Mouse (Mus musculus) forebrain, embryonic 13.5 days (tissue): ENCODE results near the gene Miga1. TPM values are rescaled to one million over a fixed set of nuclear protein-coding genes. Genes with fewer than 3 reads are reported as not detected.
"Not testable (repeated sequence)": the region's sequence is repeated elsewhere in the genome, so short reads cannot be mapped to it uniquely, and the experiment has no call there.

Source experiments
- ATAC-seq: fragments of 200-750 bp; cut with Nextera tagmentation; 2 replicates; pipeline ENCODE4 v1.8.0; 2017
- H3K27ac ChIP-seq: fragments of 300-500 bp; sonication (generic); 2 replicates; pipeline ENCODE4 v1.5.1; 2015; ENCODE audit warnings: inconsistent platforms, mild to moderate bottlenecking, moderate library complexity
- H3K27me3 ChIP-seq: fragments of 300-500 bp; sonication (generic); 2 replicates; pipeline ENCODE4 v1.6.1; 2015; ENCODE audit warnings: mild to moderate bottlenecking, inconsistent platforms
- H3K36me3 ChIP-seq: fragments of 300-500 bp; sonication (generic); 2 replicates; pipeline ENCODE4 v1.6.1; 2015; ENCODE audit warnings: mild to moderate bottlenecking, inconsistent platforms; ENCODE audit not compliant: poor library complexity, severe bottlenecking
- H3K4me1 ChIP-seq: fragments of 300-500 bp; sonication (generic); 2 replicates; pipeline ENCODE4 v1.6.1; 2015; ENCODE audit warnings: inconsistent platforms
- H3K4me2 ChIP-seq: fragments of 300-500 bp; sonication (generic); 2 replicates; pipeline ENCODE4 v1.6.1; 2015; ENCODE audit warnings: inconsistent platforms, mild to moderate bottlenecking, moderate library complexity
- H3K4me3 ChIP-seq: fragments of 300-500 bp; sonication (generic); 2 replicates; pipeline ENCODE4 v1.5.1; 2015; ENCODE audit warnings: mild to moderate bottlenecking, inconsistent platforms
- H3K9ac ChIP-seq: fragments of 300-500 bp; sonication (generic); 2 replicates; pipeline ENCODE4 v1.6.1; 2015; ENCODE audit warnings: mild to moderate bottlenecking, inconsistent platforms
- H3K9me3 ChIP-seq: fragments of 300-500 bp; sonication (generic); replicated peaks from 2 replicates; pipeline ENCODE4 v1.6.1; 2016; ENCODE audit warnings: inconsistent platforms
- WGBS: fragments of 180-500 bp; shearing (Covaris S2); methylation state at CpG from one replicate; pipeline ENCODE4 v1.1.7; 2015; 5-methylcytosine and 5-hydroxymethylcytosine counted together
- polyA plus RNA-seq: library from polyadenylated mRNA; unstranded; fragments of >200 nt; fragmentation: Nextera tagmentation; extraction: Ambion mirVana; gene quantifications from 2 replicates; pipeline ENCODE4 v1.2.1, GENCODE M21; 2015

The Miga1 gene
- polyA plus RNA-seq, 1 experiment from 2014 or later, result 22.1 TPM

DNA sequence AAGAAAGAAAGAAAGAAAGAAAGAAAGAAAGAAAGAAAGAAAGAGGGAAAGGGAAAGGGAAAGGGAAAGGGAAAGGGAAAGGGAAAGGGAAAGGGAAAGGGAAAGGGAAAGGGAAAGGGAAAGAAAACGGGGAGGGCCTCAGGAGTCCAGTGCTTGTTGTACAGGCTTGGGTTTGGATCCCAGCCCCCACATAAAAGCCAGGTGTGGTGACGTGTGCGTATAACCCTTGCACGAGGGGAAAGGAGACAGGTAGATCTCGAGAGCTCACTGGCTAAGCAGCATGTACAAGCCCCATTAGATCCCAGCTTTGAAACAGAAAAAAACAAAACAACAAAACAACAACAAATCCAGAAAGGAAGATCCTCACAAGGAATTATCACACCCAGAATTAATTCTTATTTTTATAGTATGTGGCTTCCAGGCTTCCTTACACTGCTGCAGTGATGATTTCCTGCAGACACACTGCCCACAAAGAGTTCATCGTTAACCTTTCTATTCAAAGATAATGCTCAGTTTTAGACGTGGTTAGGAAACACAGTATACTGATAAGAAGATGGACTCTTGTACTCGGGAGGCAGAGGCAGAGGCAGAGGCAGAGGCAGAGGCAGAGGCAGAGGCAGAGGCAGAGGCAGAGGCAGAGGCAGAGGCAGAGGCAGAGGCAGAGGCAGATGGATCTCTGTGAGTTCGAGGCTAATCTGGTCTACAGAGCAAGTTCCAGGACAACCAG lies 23.6 kb downstream of the Miga1 start:
- not testable (repeated sequence) for H3K4me2 ChIP-seq, H3K9me3 ChIP-seq, H3K27ac ChIP-seq, H3K4me3 ChIP-seq, ATAC-seq, H3K4me1 ChIP-seq, H3K27me3 ChIP-seq, H3K9ac ChIP-seq
- H3K36me3 ChIP-seq, result peaks cover 33% of the 10 kb centered on the region
- 87% methylated on average over 9 of the region's 9 CpGs for WGBS

DNA sequence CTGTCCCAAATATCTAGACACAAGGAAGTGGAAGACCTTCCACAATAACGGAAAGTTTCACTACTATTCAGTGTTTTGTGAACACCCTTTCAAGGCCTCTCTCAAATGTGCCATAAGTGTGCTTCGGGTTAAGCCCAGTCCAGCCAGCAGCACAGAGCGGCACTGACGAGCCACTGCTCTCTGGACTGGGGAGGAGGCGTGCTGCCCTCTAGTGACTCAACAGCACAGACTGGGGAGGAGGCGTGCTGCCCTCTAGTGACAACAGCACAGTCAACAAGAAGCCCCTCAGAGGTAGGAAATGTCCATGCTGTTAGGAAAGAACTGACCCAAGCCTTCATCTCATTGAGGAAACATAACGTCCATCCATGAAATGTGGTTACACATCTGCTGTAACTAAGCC lies 24.6 kb downstream of the Miga1 start:
- no peak overlapping the region for H3K27ac ChIP-seq
- no peaks in the 10 kb centered on the region for H3K4me1 ChIP-seq
- H3K9me3 ChIP-seq, result no peaks in the 10 kb centered on the region
- 16% methylated on average over 7 of the region's 7 CpGs for WGBS
- H3K4me2 ChIP-seq, result no peak overlapping the region
- H3K36me3 ChIP-seq, result peaks cover 28% of the 10 kb centered on the region
- no peaks in the 10 kb centered on the region for H3K27me3 ChIP-seq
- ATAC-seq, result peak; percentile 85
- no peak overlapping the region for H3K9ac ChIP-seq
- H3K4me3 ChIP-seq, result no peak overlapping the region

DNA sequence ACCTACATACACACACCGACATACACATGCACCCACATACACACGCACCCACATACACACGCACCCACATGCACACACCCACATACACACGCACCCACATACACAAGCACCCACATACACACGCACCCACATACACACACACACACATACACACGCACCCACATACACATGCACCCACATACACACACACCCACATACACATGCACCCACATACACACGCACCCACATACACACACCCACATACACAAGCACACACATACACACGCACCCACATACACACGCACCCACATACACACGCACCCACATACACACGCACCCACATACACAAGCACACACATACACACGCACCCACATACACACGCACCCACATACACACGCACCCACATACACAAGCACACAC lies 25.5 kb downstream of the Miga1 start:
- peaks cover 31% of the 10 kb centered on the region for H3K36me3 ChIP-seq
- H3K27me3 ChIP-seq, H3K4me2 ChIP-seq, H3K9ac ChIP-seq, ATAC-seq, H3K9me3 ChIP-seq, H3K4me3 ChIP-seq, H3K4me1 ChIP-seq, H3K27ac ChIP-seq: not testable (repeated sequence)
- 74% methylated on average over 14 of the region's 14 CpGs for whole genome bisulfite sequencing

DNA sequence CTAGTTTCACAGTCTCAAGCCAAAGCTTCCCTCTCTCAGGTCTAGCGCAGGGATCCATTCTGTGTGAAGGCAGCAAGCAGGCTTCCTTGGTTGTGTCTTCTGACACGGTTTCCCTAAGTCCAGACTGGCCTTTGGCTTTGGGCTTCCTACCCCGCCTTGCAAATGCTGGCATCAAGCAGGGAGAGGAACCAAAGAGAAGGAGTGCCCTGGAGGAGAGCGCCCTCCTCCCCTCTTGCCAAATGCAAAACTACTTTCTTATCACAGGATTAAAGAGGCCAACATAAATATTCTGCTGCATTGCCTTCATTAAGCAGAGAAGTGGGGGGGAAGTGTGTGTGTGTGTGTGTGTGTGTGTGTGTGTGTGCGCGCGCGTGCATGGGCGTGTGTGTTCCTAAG lies 31.0 kb downstream of the Miga1 start:
- Histone ChIP-seq H3K27me3 (no peaks in the 10 kb centered on the region), H3K9me3 (no peaks in the 10 kb centered on the region), H3K4me1 (no peaks in the 10 kb centered on the region), H3K4me3 (no peak overlapping the region), H3K36me3 (peaks cover 52% of the 10 kb centered on the region), H3K9ac (no peak overlapping the region), H3K27ac (no peak overlapping the region), H3K4me2 (no peak overlapping the region)
- ATAC-seq, result no peak
- WGBS, result 92% methylated on average over 9 of the region's 9 CpGs

- WGBS, result 73% methylated on average over 10 of the region's 10 CpGs
- H3K27me3 ChIP-seq, result no peaks in the 10 kb centered on the region
- no peak for ATAC-seq
Observed at GRCm38 (mm10) chr3:152308485-152309249, 31.5 kb downstream of the Miga1 start.

GRCm38 (mm10) chr3:152305971-152306370 lies 34.2 kb downstream of the Miga1 start:
- H3K27ac ChIP-seq, result no peak overlapping the region
- peaks cover 48% of the 10 kb centered on the region for H3K36me3 ChIP-seq
- H3K4me2 ChIP-seq, result no peak overlapping the region
- no peak for ATAC-seq
- no peaks in the 10 kb centered on the region for H3K4me1 ChIP-seq
- H3K4me3 ChIP-seq, result no peak overlapping the region
- no peaks in the 10 kb centered on the region for H3K27me3 ChIP-seq
- H3K9me3 ChIP-seq, result no peaks in the 10 kb centered on the region
- no peak overlapping the region for H3K9ac ChIP-seq
- whole genome bisulfite sequencing, result 91% methylated on average over 4 of the region's 4 CpGs

More at GRCm38 (mm10) chr3:152308485-152309249, 31.5 kb downstream of the Miga1 start:
- no peak overlapping the region for H3K4me2 ChIP-seq
- H3K4me3 ChIP-seq, result no peak overlapping the region
- H3K9me3 ChIP-seq, result no peaks in the 10 kb centered on the region
- no peak overlapping the region for H3K27ac ChIP-seq
- no peaks in the 10 kb centered on the region for H3K4me1 ChIP-seq
- no peak overlapping the region for H3K9ac ChIP-seq
- peaks cover 52% of the 10 kb centered on the region for H3K36me3 ChIP-seq

GRCm38 (mm10) chr3:152305080-152305479 lies 35.1 kb downstream of the Miga1 start:
- ATAC-seq, result no peak
- WGBS, result 93% methylated on average over 8 of the region's 8 CpGs
- peaks cover 51% of the 10 kb centered on the region for H3K36me3 ChIP-seq
- no peaks in the 10 kb centered on the region for H3K4me1 ChIP-seq
- no peaks in the 10 kb centered on the region for H3K27me3 ChIP-seq
- no peaks in the 10 kb centered on the region for H3K9me3 ChIP-seq
- no peak overlapping the region for H3K27ac ChIP-seq
- no peak overlapping the region for H3K9ac ChIP-seq
- no peak overlapping the region for H3K4me2 ChIP-seq
- no peak overlapping the region for H3K4me3 ChIP-seq

DNA sequence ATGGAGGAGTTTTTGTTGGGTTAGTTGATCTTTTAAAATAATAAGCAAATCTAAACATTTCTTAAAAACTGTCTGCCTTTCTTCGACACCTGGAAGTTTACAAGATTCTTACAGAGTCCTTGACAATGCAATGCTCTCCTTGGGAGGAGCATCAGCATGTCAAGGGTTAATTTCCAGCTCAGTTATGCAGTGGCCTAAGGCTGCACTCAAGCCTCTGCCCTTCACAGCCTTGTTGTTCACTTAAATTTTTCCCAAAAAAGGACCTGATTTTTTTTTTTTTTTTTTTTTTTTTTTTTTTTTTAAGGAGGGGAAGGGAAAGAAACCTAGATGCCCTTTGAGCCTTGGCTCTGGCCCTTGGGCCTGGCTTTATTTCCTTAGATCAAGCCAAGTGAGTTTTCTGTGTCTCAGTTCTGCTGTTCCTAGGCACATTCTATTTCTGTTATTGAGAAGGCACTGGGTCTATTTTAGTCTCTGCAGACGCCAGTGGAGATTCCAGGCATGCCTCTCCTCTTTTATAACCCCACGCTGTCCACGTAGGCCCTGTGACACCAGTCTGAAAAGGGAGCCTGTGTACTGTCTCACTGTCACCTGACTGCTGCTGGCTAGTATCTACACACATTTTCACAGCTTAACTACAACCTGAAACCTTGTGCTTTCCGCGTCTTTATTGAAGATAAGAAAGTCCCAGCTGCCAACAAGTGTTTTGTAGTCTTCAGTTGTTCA lies 36.0 kb downstream of the Miga1 start:
- 77% methylated on average over 6 of the region's 6 CpGs for WGBS
- H3K36me3 ChIP-seq, result peaks cover 56% of the 10 kb centered on the region

GRCm38 (mm10) chr3:152302991-152303390 lies 37.2 kb downstream of the Miga1 start:
- Histone ChIP-seq H3K4me1 (no peaks in the 10 kb centered on the region), H3K4me3 (no peak overlapping the region), H3K9me3 (no peaks in the 10 kb centered on the region), H3K36me3 (peaks cover 56% of the 10 kb centered on the region), H3K27ac (no peak overlapping the region), H3K9ac (no peak overlapping the region), H3K4me2 (no peak overlapping the region), H3K27me3 (no peaks in the 10 kb centered on the region)
- no peak for ATAC-seq
- WGBS, result 71% methylated on average over 9 of the region's 9 CpGs

More for the DNA sequence above, 36.0 kb downstream of the Miga1 start:
- Histone ChIP-seq H3K4me1 (no peaks in the 10 kb centered on the region), H3K9ac (no peak overlapping the region), H3K27ac (no peak overlapping the region), H3K27me3 (no peaks in the 10 kb centered on the region), H3K4me2 (no peak overlapping the region), H3K9me3 (no peaks in the 10 kb centered on the region), H3K4me3 (no peak overlapping the region)
- no peak for ATAC-seq

DNA sequence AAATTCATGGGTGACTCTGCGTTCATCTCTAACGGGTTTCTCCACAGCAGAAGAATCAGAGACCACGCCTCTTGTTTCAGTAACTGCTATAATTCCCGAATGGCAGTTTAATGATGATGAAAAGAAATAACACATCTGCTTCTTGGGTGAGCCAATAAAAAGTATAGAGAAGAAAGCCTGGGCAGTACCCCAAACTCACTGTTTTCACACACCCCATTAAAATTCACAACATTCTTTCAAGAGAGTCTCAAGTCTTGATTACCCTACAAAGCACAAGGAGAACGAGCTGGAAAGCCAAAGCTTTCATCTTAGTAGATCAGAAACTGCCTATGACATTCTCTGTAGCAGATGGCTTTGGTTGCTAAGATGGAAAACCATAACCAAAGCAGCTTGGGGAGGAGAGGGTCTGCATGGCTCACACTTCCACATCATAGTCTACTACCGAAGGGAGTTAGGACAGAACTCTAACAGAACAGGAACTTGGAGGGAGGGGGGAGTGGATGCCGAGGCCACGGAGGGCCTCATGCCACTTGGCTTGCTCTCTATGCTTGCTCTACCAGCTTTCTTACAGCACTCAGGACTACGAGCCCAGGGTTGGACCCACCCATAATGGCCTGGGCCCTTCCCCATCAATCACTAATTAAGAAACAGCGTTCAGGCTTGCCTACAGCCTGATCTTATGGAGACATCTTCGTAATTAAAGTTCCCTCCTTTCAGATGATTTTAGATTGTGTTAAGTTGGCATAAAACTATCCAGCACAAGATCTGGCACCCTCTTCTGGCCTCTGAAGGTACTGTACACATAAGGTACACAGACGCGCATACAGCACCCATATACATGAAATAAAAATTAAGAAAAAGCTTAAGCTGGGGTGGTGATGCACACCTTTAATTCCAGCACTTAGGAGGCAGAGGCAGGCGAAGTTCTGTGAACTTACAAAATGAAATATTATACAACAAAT lies 39.5 kb downstream of the Miga1 start:
- Histone ChIP-seq H3K36me3 (peaks cover 59% of the 10 kb centered on the region), H3K4me2 (no peak overlapping the region), H3K4me3 (no peak overlapping the region), H3K4me1 (no peaks in the 10 kb centered on the region), H3K9ac (no peak overlapping the region), H3K9me3 (no peaks in the 10 kb centered on the region), H3K27me3 (no peaks in the 10 kb centered on the region), H3K27ac (no peak overlapping the region)
- WGBS, result 90% methylated on average over 14 of the region's 14 CpGs
- no peak for ATAC-seq

GRCm38 (mm10) chr3:152295896-152296295 lies 44.3 kb downstream of the Miga1 start:
- Histone ChIP-seq H3K4me2 (no peak overlapping the region), H3K27ac (no peak overlapping the region), H3K36me3 (peaks cover 68% of the 10 kb centered on the region), H3K4me3 (no peak overlapping the region), H3K27me3 (no peaks in the 10 kb centered on the region), H3K9ac (no peak overlapping the region), H3K4me1 (no peaks in the 10 kb centered on the region), H3K9me3 (no peaks in the 10 kb centered on the region)
- WGBS, result 92% methylated on average over 5 of the region's 5 CpGs
- no peak for ATAC-seq
